In the genomic region with DNA sequence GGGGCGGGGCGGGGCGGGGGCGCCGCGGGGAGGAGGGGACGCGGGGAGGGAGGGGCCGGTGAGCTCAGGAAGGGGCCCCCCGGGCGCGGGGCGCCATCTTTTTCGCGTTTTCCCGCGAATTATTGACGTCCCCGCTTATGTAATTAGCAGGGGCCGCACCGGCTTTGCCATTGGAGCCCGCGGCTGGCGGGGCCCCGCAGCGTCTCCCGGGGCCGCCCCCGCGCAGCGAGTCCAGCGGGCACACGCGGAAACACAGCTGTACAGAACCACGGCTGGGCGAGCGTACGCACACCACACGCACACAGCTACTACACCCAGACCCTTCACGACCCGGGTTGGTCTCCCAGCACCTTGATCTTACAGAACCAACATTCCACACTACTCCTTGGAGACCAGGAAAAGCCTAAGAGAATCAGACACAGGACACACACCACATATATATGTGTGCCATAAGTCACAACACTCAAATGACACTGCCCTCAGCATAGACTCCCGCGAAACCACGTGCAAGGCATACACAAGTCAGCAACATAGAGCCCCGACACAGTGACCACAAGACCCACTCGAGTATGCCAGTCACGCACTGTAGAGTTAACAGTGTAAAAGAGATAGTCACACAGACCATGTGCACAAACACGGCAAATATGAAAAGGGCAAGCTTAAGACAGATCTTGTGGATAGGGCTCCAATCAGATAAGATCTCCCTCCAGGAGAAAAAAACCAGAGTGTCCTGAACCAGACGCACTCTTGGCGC, we compare ENCODE assay signal across 8 mouse cellular contexts. TPM values are rescaled to one million over a fixed set of nuclear protein-coding genes. Genes with fewer than 3 reads are reported as not detected.
A peak's percentile ranks its signal among the peaks of the same experiment; 100 is the strongest.
DNase-seq lines count a peak whose midpoint lies in the region; ATAC-seq and TF ChIP-seq lines count a peak whose summit lies in the region.

No protein-coding gene starts in this region.

- peaks cover 27% of the 10 kb centered on the region for H3K4me1 ChIP-seq in embryonic facial prominence, embryonic 10.5 days
- peaks cover 7% of the 10 kb centered on the region; the same call in 1 of the 2 replicates for H3K4me1 ChIP-seq in lung, postnatal 0 days (ENCODE audit: insufficient read depth, low read depth, low read length)

- peak overlapping the region; percentile 32 for H3K9ac ChIP-seq in lung, postnatal 0 days (replicated peaks; ENCODE audit: low read depth)

- H3K9me3 ChIP-seq in embryonic facial prominence, embryonic 10.5 days: no peaks in the 10 kb centered on the region
- H3K9me3 ChIP-seq in lung, postnatal 0 days (ENCODE audit: low read length): no peaks in the 10 kb centered on the region

- peak; percentile 64 for DNase-seq in urinary bladder, postnatal 14 days (ENCODE audit: low spot score)
- no peak for DNase-seq in urinary bladder, adult 2 months (ENCODE audit: low spot score)
- DNase-seq in embryonic facial prominence, embryonic 10.5 days (ENCODE audit: low spot score): peak; percentile 66
- DNase-seq in heart, postnatal 10 days: peak; percentile 44 to 52
- peak; percentile 35 to 61 for DNase-seq in kidney, postnatal 36 days
- DNase-seq in lung, postnatal 0 days (ENCODE audit: low spot score): peak; percentile 24
- peak; percentile 79 for DNase-seq in retina, postnatal 1 day
- no peak for DNase-seq in ovary, postnatal 14 days (ENCODE audit: low spot score)

- peak overlapping the region; percentile 99 for H3K4me2 ChIP-seq in lung, postnatal 0 days (replicated peaks; ENCODE audit: low read depth, low read length)

- peaks cover 79% of the 10 kb centered on the region for H3K27me3 ChIP-seq in embryonic facial prominence, embryonic 10.5 days (replicated peaks; ENCODE audit: low read depth, poor library complexity, severe bottlenecking)
- no peaks in the 10 kb centered on the region for H3K27me3 ChIP-seq in lung, postnatal 0 days (replicated peaks; ENCODE audit: insufficient read depth, low read length)

- no peak for TF ChIP-seq CTCF in lung, postnatal 0 days (IDR thresholded peaks at IDR 0.05)

- peak overlapping the region; percentile 77 for H3K4me3 ChIP-seq in embryonic facial prominence, embryonic 10.5 days
- H3K4me3 ChIP-seq in lung, postnatal 0 days (ENCODE audit: low read depth, low read length): peak overlapping the region; percentile 59

- peak; percentile 61 for ATAC-seq in lung, postnatal 0 days

- peak overlapping the region; percentile 63 for H3K27ac ChIP-seq in embryonic facial prominence, embryonic 10.5 days (replicated peaks)
- H3K27ac ChIP-seq in lung, postnatal 0 days (ENCODE audit: low read length): peak overlapping the region; percentile 5; the same call in 1 of the 2 replicates

- 3% methylated on average over 48 of the region's 50 CpGs for WGBS in embryonic facial prominence, embryonic 10.5 days
- WGBS in lung, postnatal 0 days: 3% methylated on average over 29 of the region's 50 CpGs

- intact Hi-C loops in heart, postnatal 10 days (cut with DNase I): no loop called here

- TF ChIP-seq EP300 in lung, postnatal 0 days (IDR thresholded peaks at IDR 0.05): no peak

- H3K36me3 ChIP-seq in embryonic facial prominence, embryonic 10.5 days (replicated peaks): no peaks in the 10 kb centered on the region
- H3K36me3 ChIP-seq in lung, postnatal 0 days (ENCODE audit: insufficient read depth, low read length): no peaks in the 10 kb centered on the region

RNA-seq across cellular contexts. Expression of a gene that starts 0.4 kb away (rescaled TPM):
- 4.5 and 4.7 TPM in 2 replicates for polyA plus RNA-seq in urinary bladder, adult 2 months (2012; rRNA removed)
- polyA plus RNA-seq in embryonic facial prominence, embryonic 10.5 days (2016; fragmentation: Nextera tagmentation; extraction: Ambion mirVana): 1.1 and 1.8 TPM in 2 replicates
- 1 to 10 TPM; 3.5 to 3.8 TPM for total RNA-seq in heart, postnatal 10 days (2021)
- polyA plus RNA-seq in lung, postnatal 0 days (2015; fragmentation: Nextera tagmentation; extraction: Ambion mirVana): 1.3 and 1.6 TPM in 2 replicates

RNA-seq across cellular contexts. Expression of a gene that starts 39.5 kb away (rescaled TPM):
- 44.8 and 54.0 TPM in 2 replicates for polyA plus RNA-seq in urinary bladder, adult 2 months (2012; rRNA removed)
- 127 and 133 TPM in 2 replicates for polyA plus RNA-seq in embryonic facial prominence, embryonic 10.5 days (2016; fragmentation: Nextera tagmentation; extraction: Ambion mirVana)
- total RNA-seq in heart, postnatal 10 days (2021): 10 to 100 TPM; 15.7 to 18.6 TPM
- 61.2 and 64.7 TPM in 2 replicates for polyA plus RNA-seq in lung, postnatal 0 days (2015; fragmentation: Nextera tagmentation; extraction: Ambion mirVana)

RNA-seq across cellular contexts. Expression of a gene that starts 40.0 kb away (rescaled TPM):
- 1.9 and 3.0 TPM in 2 replicates for polyA plus RNA-seq in urinary bladder, adult 2 months (2012; rRNA removed)
- 0.09 TPM in 1 of 2 replicates, not detected in the other for polyA plus RNA-seq in embryonic facial prominence, embryonic 10.5 days (2016; fragmentation: Nextera tagmentation; extraction: Ambion mirVana)
- under 1 TPM; 0.31 to 0.77 TPM for total RNA-seq in heart, postnatal 10 days (2021)
- 5.4 and 7.2 TPM in 2 replicates for polyA plus RNA-seq in lung, postnatal 0 days (2015; fragmentation: Nextera tagmentation; extraction: Ambion mirVana)

RNA-seq across cellular contexts. Expression of a gene that starts 47.3 kb away (rescaled TPM):
- polyA plus RNA-seq in urinary bladder, adult 2 months (2012; rRNA removed): 5.9 and 6.6 TPM in 2 replicates
- polyA plus RNA-seq in embryonic facial prominence, embryonic 10.5 days (2016; fragmentation: Nextera tagmentation; extraction: Ambion mirVana): 0.34 and 0.38 TPM in 2 replicates
- total RNA-seq in heart, postnatal 10 days (2021): 1 to 10 TPM; 1.3 to 1.8 TPM
- polyA plus RNA-seq in lung, postnatal 0 days (2015; fragmentation: Nextera tagmentation; extraction: Ambion mirVana): 61.4 and 67.0 TPM in 2 replicates

Comparison
In these comparisons a context has a peak if more than half of its experiments do, and no peak if none do; other contexts are left out.
1. DNase-seq: peak in urinary bladder, postnatal 14 days (single experiment), embryonic facial prominence, embryonic 10.5 days (single experiment), heart, postnatal 10 days (2 of 2), kidney, postnatal 36 days (2 of 2), lung, postnatal 0 days (single experiment) and retina, postnatal 1 day (single experiment); none in urinary bladder, adult 2 months (single experiment) and ovary, postnatal 14 days (single experiment).